Mouse (Mus musculus) G1E-ER4 (cell line): ENCODE results near the gene Ldlrad3. TPM values are rescaled to one million over a fixed set of nuclear protein-coding genes. Genes with fewer than 3 reads are reported as not detected.

Experiments used
- GATA1 ChIP-seq: IDR thresholded peaks from one replicate; pipeline ENCODE4 v1.8.0; 2012; ENCODE audit warnings: low read length, inconsistent platforms
- polyA plus RNA-seq: library from polyadenylated mRNA; stranded (reverse); fragments of >175 nt; gene quantifications from 2 replicates; pipeline ENCODE4 v1.2.3, GENCODE M21; 2012

The Ldlrad3 gene
- polyA plus RNA-seq, 1 experiment, result not detected

DNA sequence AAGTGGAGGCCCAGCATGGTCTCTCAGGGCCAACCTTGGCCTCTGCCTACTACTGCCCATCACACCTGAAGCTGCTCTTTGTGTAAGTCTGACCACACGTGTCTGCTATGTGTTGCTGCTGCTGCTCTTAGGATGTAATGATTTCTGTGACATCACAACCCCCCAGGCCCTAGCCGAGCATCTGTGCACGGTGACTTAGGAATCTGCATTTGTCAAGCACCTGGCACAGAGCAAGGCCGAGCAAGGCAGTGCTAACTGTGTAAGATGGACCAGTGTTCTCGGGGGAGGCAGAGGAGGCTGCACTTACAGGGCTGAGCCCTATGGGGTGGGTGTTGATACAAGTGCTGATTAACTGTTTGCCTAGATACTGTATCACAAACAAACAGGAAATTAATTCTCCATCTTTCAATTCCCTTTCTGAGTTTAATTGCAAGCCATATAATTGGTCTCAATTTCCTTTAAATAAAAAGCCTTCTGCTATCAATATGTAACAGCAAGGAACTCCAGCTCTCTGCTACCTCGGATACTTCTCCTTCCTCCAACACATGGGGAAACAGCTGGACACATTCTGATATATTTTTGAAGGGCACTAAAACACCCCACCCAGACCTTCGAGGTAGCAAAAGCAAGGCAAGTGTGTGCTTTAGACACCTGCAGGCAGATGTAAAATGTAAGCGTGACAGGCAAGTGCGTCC, 152.2 kb downstream of the Ldlrad3 start:
- TF ChIP-seq GATA1, result no peak

DNA sequence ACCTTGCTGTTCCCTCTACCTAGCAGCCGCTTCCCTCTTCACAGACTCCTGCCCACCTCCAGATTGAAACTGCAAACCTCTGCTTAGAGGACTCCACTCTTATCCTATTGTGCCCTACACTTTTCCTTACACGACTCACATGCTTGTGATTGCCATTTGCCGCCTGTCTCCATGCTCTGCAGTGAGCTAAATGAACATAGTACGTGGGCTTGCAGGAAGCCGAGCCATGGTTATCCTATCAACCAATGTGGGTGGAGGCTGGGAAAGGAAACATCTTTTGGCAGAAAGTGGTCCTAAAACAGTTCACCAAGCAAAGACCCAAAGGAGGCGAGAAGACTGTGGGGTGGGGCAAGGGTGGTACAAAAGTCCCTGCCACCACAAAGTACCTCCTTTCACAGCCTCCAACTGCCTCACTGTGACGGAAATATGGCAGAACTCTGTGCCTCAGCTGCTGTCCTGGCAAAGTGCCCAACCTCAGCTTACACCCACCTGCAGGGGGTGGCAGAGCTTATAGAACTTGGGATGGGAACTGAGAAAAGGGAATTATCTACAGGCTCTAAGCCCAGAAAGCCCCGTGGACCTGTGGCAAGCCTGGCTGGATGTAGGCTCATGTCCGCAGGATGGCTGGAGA, 153.4 kb downstream of the Ldlrad3 start:
- no peak for TF ChIP-seq GATA1

DNA sequence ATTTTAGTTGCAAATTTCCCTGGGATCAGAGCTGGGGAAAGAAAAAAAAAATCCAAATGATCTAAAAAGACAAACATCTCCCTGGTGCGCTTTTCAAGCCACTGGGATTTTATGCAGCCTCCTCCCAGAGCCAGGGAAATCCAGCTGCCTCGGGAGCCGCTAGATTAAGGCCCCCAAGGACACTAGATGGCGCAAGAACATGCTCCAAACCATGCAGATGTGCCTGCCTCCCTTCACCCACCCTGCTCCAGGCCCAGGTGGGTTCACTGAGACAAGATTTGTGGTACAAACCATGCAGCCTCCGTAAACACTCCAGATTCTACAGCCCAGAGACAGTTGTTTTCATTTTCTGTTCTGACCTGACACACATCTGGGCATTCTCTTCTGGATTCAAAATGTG, 155.5 kb downstream of the Ldlrad3 start:
- TF ChIP-seq GATA1, result no peak

DNA sequence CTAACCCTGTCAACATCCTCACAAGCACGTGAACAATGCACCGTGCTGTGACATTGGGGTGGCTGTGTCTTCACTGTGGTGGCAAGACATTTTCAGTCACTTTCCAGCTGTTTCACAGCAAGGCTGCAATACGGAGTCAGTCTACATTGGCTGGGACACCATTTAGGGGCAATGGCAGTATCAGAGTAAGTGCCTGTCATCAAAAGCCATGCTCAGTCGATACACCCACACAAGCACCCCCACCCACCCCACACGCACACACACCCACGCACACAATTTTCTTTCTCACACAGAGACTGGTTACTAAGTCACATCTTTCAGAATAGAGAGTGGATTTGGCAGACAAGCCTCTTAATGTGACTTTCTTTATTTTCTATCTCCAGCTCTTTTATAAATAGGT, 156.0 kb downstream of the Ldlrad3 start:
- no peak for TF ChIP-seq GATA1

DNA sequence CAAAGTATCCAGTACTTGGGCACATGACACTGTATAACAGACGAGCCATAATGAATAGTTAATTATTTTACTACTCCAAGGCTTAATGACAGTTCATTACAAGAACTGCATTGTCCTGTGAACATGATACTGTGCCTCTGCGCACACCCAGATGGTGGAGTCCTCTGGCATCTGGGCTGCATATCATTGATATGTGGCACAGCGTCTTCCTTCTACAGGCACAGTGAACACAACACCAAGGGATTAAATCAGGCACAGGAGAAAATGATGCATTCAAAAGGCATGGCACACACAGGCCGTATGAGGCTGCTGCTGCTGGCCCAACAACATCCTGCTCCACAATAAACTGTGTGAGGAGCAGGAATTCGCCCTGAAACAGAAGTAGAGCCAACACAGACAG, 156.5 kb downstream of the Ldlrad3 start:
- no peak for TF ChIP-seq GATA1

DNA sequence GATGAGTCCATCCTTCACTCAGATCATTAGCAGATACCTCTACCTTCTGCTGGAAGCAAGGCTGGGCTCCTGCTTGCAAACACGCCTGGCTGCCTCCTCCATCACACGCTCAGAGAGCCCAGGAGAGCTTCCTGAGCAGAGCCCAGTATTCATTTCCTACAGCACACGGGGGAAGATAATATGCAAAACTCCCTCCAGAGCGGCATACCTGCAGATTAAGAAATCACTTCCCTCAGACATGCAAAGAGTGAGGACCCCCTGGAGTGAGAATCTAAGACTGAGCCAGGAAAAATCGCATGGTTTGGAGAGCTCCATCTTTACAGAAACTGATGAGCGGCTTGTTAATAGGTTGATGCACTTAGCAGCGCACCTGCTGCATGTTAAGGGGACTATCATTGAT, 158.9 kb downstream of the Ldlrad3 start:
- no peak for TF ChIP-seq GATA1

GRCm38 (mm10) chr2:102026156-102026555, 160.0 kb downstream of the Ldlrad3 start:
- TF ChIP-seq GATA1, result no peak

DNA sequence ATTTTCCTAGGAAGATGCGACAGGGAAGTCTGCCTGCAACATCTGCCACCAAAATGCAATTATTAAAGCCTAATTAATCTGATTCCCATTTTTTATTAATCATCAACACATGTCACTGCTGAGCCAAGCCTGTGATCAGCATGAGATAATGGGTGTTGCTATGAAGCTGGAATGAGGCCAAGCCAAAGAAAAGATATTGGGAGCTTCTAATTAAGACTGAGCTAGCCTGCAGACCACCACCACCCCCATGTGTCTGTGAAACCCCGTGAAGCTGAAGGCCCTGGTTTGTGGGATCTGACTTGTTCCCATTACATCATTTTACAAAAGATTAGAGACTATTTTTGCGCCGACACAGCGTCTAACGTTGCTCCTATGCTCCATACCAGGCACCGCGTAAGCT, 161.7 kb downstream of the Ldlrad3 start:
- TF ChIP-seq GATA1, result no peak

DNA sequence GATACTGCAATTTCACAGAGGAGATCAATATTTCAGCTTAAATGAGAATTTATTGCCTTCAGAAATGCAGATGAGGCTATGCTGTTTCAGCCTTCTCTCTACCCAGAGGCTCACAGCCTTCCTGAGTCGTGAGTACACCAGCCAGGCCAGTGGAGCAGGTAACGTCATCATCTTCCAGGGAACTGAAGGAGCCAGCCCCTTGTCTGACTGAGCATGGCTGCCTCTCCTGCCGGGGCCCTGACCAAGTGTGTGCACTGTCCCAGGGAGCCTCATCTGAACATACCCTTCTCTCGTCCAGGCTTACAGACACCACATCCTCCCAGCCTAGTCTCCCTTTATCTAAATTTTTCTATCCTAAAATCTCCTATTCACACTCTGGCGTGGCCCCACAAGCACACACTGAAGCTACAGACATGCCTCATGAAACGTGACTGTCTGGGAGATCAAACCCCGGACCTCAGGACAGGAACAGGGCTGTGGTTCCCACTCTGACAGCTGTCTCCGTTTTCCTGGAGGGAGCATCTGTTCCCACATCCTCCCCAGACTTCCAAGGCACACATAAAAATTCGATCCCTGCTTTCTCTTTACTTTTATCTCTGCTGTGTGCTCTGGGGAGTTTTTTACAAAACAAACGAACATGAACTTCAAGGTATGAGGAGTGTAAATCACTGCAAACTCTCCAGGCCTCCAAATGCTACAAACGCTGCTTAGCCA, 164.7 kb downstream of the Ldlrad3 start:
- TF ChIP-seq GATA1, result no peak

- no peak for TF ChIP-seq GATA1
Observed at GRCm38 (mm10) chr2:102020546-102020945, 165.6 kb downstream of the Ldlrad3 start.

DNA sequence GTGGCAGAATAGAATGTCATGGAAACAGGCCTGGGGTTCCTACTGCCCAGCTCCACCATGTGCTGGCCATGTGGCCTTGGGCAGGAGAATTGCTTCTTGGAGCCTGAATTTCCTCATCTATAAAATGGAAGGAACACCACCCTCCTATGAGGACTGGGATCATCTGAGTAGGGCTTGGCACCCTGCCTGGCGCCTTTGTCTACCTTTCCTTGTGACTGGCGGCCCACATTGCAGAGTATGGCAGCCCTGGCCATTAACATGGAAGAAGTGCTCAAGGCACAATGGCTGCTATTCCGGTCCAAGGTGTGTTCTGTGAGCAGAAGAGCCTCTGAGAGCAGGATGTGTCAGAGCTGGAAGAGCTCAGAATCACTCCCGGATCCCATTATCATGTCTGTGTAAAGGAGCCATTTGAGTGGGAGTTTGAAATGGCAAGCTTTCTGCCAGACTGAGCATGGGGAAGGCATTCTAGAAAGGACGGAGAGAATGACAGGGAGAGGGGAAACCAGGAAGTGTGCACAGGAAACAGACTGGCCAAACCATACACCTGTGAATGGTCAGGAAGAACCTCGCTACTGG, 171.6 kb downstream of the Ldlrad3 start:
- TF ChIP-seq GATA1, result no peak

DNA sequence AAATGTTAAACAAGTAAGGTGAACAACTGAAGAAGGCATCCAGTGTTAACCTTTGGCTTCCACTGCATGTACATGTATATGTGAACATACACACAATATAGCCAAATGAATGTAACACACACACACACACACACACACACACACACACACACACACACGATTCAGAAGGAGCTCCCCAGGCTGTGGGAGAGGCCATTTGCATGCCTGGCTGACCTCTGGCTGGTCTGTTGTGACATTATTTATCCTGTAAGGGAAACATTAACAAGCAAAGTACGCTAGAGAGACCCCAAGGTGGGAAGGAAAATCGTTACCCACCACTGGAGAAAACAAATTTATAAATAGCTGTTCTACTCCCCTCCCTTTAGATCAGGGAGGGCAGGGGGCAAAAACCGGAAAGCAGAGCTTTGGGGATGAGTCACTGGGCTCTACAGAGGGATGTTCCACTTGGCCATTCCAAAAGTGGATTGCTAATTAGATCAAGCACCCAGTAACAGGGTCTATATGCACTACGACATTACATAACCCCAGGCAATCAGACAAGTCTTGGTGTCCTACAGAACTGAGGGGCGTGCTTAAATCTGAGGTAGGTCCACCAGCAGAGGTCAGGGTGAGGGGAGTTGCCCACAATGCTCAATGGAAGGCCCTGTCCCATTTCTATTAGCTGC, 174.7 kb downstream of the Ldlrad3 start:
- TF ChIP-seq GATA1, result no peak

DNA sequence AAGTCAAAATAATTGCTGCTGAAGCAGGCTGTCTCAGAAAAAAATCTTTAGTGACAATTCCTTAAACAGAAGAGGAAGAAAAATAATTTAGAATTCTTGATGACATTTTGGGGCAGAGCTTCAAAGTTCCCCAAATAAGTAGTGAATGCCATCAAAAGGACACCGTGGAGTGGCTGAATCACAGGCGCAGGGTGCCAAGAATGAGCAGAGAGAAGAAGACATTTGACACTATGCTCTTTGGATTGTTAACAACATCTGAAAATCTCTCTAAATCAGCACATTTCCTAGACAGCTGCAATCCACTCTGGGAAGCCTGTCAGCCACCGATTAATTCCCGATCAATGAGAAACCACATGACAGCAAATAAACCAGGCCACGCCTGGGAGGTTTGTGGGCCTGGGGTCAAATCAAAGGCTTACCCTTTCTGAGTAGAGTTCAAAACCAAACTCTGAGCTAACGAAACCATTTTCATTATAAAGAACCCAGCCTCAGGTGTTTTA, 176.4 kb downstream of the Ldlrad3 start:
- TF ChIP-seq GATA1, result no peak

DNA sequence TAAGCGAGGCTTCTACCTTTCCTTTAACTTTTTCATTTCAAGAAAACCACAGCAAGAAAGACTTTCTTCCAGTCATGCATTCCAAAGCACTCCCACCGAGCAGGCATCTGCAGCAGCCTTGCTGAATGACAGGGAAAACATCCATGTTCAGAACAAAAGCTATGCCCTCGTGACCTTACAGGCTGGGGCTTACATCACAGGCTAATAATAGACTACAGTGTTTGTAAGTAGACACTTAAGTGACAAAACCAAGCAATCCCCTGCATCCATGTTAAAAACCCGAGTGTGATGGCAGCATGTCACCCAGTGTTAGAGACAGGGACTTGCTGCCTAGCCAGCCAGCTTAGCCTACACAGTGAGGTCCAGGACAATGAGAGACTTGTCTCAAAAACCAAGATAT, 180.0 kb downstream of the Ldlrad3 start:
- TF ChIP-seq GATA1, result no peak

GRCm38 (mm10) chr2:102005377-102006007, 180.7 kb downstream of the Ldlrad3 start:
- no peak for TF ChIP-seq GATA1
